Mouse (Mus musculus) brain, embryonic 18.5 days (tissue): ENCODE results near the gene Zkscan1.

Experiments
- DNase-seq: peaks from one replicate; pipeline ENCODE4 v3.0.0-alpha.2; 2012; ENCODE audit warnings: low read depth, low spot score

The Zkscan1 gene

GRCm38 (mm10) chr5:138117199-138118015, 32.5 kb downstream of the Zkscan1 start:
- no peak for DNase-seq

DNA sequence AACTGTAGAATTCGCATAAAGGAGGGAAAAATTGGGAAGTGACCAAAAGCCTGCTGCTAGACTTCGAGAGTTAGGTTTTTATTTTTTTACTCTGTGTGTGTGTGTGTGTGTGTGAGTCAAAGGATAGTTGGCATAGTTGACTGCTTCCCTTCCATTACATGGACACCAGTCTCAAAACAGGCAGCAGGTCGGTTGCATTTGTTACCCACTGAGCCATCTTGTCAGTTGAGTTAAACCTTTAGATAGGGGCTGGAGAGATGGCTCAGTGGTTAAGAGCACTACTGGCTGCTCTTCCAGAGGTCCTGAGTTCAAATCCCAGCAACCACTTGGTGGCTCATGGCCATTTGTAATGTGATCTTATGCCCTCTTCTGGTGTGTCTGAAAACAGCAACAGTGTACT, 33.2 kb downstream of the Zkscan1 start:
- DNase-seq = no peak

DNA sequence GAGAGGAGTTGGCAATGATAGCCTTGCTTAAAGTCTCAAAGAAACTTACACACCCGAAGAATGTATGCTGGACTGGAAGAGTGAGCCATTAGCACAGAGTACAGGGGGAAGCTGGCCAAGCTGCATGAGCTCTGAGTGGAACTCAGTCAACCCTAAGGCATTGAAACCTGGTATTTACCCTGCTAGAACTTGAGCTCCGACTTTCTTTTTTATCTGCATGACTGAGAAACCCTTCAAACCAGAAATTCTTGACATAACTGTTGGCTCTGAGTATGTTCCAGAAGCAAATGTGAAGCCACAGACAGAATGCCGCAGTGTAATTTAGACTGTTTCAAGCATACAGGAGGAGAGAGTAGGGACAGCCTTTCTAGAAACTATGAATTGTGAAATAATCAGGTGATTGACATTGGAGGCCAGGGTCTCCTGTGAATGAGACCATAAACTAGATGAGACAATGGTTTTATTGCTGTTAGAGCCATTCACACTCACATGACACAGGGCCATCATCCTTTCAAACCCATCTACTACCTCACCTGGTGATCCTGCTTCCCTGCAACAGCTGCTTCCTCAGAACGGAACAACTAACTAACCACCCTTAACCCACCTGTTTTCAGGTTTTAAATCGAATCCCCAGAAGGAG, 47.7 kb downstream of the Zkscan1 start:
- no peak for DNase-seq

GRCm38 (mm10) chr5:138137257-138137656, 52.4 kb downstream of the Zkscan1 start:
- no peak for DNase-seq

DNA sequence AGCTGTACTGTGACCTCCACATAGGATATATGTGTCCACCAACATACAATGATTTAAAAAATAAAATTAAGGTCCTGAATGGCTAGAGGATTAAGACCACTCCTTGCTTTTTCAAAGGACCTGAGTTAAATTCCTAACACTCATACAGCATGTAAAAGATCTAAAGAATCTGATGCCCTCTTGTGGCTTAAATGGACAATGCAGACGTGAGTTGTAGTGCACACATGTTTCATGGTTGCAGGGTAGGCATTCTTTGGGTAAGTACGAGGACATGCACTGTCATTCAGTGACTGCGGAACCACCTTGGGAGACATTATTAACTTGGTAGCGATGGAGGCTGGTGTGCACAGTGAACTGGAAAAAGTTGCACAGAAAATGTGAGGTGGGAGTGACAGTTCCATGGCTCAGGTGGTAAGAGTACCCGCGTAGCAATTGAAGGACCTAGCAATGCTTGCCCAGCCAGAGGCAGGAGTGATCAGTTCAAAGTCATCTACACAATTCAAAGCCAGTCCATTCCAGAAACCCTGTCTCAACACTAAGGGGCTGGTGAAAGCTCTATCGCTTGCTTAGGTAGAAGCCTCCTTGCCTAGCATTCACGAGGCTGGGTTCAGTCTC, 53.2 kb downstream of the Zkscan1 start:
- DNase-seq = no peak

GRCm38 (mm10) chr5:138138585-138138984, 53.7 kb downstream of the Zkscan1 start:
- DNase-seq = no peak

GRCm38 (mm10) chr5:138154390-138154789, 69.5 kb downstream of the Zkscan1 start:
- DNase-seq = no peak

DNA sequence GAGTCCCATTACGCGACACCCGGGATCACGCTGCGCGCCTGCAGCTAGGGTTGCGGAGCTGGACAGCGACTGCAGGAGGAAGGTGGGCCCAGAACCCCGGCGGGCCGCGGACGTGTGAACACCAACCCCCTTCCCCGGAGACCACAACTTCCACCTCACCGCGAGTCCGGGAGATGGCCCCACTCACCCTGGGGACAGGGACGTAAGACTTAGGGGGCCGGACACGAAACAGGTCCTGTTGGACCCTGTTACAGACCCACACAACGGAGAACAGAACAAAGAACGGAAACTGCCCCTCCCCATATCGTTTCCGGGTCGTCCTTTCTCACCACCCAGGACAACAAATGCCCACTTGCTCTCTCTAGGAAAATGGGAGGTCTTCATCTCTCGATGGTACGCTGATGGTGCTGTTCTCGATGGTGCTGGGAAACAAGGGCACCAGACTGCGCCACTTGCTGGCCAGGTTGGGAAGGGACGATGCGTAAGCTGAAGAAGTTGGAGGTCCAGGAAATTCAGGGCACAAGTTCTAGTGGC, 70.6 kb downstream of the Zkscan1 start, which contains the start of gene Zfp113:
Zfp113 (minus strand) TSS at position 302 of the 534 bp plus-strand sequence.
- DNase-seq = peak; percentile 95
